Mouse (Mus musculus) embryonic fibroblast, embryonic 13.5 days (primary cell): ENCODE data around the gene Slc16a10.

Experiments
- CTCF ChIP-seq: IDR thresholded peaks from 2 replicates; pipeline ENCODE4 v1.5.1; 2011; ENCODE audit warnings: mild to moderate bottlenecking, control low read depth, low read length, moderate library complexity, borderline replicate concordance; ENCODE audit not compliant: insufficient read depth
- POLR2A ChIP-seq: IDR thresholded peaks from 2 replicates; pipeline ENCODE4 v1.6.1; 2011; ENCODE audit warnings: low read depth, mild to moderate bottlenecking, control low read depth, low read length, moderate library complexity

GRCm38 (mm10) chr10:40151852-40152549, 9.9 kb upstream of the Slc16a10 start:
- TF ChIP-seq POLR2A (no peak), CTCF (no peak)
